Mouse (Mus musculus): ENCODE data around the gene Cd180.

DNA sequence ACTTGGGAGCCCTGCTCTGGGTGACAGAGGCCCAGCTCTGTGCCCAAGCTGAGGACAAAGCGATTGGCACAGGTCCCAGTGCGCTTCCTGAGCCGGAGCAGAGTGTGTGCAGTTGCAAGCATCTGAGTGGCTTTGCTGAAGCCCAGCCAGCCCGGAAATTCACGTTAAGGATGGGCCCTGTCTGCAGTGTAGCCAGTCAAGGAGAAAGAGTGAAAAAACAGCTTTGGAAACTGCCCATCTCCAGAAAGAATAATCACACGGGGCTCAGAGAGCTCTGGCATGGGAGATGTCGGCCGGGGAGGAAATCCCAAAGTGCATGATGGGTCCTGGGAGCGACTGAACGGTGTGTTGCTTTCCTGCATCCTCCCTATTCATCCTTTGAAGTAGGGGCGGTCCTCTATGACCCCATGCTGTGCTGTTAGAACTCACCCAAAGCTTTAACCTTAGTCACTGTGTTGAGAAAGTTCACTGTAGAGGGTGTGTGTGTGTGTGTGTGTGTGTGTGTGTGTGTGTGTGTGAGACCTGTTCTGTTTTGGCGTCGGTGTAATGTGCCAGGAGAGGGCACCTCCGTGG, 5.5 kb downstream of the Cd180 start:
- TF ChIP-seq POLR2A (IDR thresholded peaks at IDR 0.05; ENCODE audit: insufficient read depth, low read depth, low read length) = no peak
- TF ChIP-seq CTCF (IDR thresholded peaks at IDR 0.05; ENCODE audit: insufficient read depth, low read depth, low read length) = no peak
